Mouse (Mus musculus): ENCODE data around the gene Myadm. TPM values are rescaled to one million over a fixed set of nuclear protein-coding genes. Genes with fewer than 3 reads are reported as not detected.

Myadm gene
- 12.0 TPM for polyA plus RNA-seq (2017; shearing (Covaris generic))

GRCm38 (mm10) chr7:3288976-3289970 lies at the start of gene Myadm, which contains the start of gene Prkcg:
TSS of gene Myadm (plus strand) at chr7:3289080.
TSS of gene Prkcg (plus strand) at chr7:3289179.

GRCm38 (mm10) chr7:3332619-3333521 lies 44.0 kb downstream of the Myadm start, which contains the start of gene Cacng7:
TSS of gene Cacng7 (plus strand) at chr7:3332955.

Other genes with a start within 250 kb of the Myadm start
- gene AU018091, start 119.9 kb upstream of the Myadm start, polyA plus RNA-seq (2017; shearing (Covaris generic)) = not detected
- gene Nlrp12, start 39.3 kb upstream of the Myadm start, polyA plus RNA-seq (2017; shearing (Covaris generic)) = not detected
- 0.24 TPM for gene Prkcg, start 99 bp downstream of the Myadm start, polyA plus RNA-seq (2017; shearing (Covaris generic))
- not detected for gene Cacng7, start 43.9 kb downstream of the Myadm start, polyA plus RNA-seq (2017; shearing (Covaris generic))
- not detected for gene Cacng8, start 101.6 kb downstream of the Myadm start, polyA plus RNA-seq (2017; shearing (Covaris generic))
- not detected for gene Cacng6, start 135.1 kb downstream of the Myadm start, polyA plus RNA-seq (2017; shearing (Covaris generic))
- gene Tarm1, start 213.5 kb downstream of the Myadm start, polyA plus RNA-seq (2017; shearing (Covaris generic)) = not detected